10 mouse cellular contexts compared by ENCODE assay signal in the genomic region with DNA sequence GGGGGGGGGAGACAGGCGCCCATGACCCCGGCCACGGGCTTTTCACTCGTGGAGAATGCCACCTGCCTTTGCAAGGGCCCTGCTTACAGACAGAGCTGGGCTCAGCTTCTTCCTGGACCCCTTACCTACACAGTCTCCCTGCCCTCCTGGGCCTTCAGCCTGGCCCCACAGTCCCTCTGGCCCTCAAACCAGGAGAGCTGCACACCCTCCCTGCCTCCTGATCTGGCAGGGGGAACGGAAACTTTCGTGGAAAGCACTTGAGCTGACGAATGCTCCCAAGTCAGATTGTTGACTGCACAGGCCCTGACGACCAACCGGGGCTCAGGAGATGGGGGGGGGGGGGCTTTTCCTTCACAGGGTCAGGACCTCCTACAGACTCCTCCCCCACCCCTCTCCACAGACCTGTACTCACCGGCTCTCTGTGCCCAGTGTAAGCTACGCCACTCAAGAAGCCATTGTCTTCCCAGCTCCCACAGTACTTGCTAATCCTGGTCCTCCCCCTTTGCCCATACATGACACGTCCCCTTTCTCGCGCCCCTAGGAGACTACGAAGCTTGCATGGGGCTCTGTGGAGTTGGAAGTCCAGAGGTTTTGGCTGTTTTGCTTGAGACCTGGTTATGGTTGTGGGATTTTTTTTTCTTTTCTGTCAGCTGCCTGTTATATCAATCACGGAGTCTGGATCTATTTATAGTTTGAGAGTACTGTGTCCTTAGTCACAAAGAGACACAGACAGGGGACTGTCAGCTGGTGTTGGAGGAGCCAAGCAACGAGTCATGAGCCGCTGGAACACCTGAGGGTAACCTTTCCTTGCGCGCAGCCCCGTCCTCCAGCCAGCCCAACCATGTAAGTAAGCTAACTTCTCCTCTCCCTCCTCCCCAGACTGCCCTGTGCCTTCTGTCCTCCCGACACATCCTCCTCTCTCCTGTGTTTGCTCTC. TPM values are rescaled to one million over a fixed set of nuclear protein-coding genes. Genes with fewer than 3 reads are reported as not detected.
DNase-seq lines count a peak whose midpoint lies in the region; ATAC-seq lines count a peak whose summit lies in the region.
"Had no signal": no experiment of that assay in that cellular context is flagged by ENCODE, and none has a peak within 500 bp of the region (broad histone marks: within the 10 kb centered on the region; RNA-seq: fewer than 3 reads in every experiment).

A gene (plus strand): TSS at position 422 of the 936 bp plus-strand sequence.

- ATAC-seq in embryonic facial prominence, embryonic 14.5 days (ENCODE audit: low read depth): no peak

- no peaks in the 10 kb centered on the region for H3K36me3 ChIP-seq in embryonic facial prominence, embryonic 14.5 days (ENCODE audit: control insufficient read depth, insufficient read depth, low read length)

- H3K9ac ChIP-seq in embryonic facial prominence, embryonic 14.5 days (ENCODE audit: low read depth, low read length): no peak within 1 kb of the TSS

- DNase-seq in kidney, adult 11 months: peak; percentile 30
- DNase-seq in kidney, postnatal 10 days: no peak
- peak; percentile 19 for DNase-seq in embryonic facial prominence, embryonic 14.5 days (ENCODE audit: low spot score)
- peak; percentile 26 for DNase-seq in heart, postnatal 25 days (ENCODE audit: low spot score)
- peak; percentile 6 for DNase-seq in lung, postnatal 36 days
- DNase-seq in left cerebral cortex, adult 11 months (ENCODE audit: low spot score): no peak
- DNase-seq in embryo, embryonic 11 days: no peak
- DNase-seq in cerebellum, adult 8-10 months: no peak
- DNase-seq: B cell, adult 2 months had no signal

- H3K4me2 ChIP-seq in embryonic facial prominence, embryonic 14.5 days (ENCODE audit: low read depth, low read length): peak within 1 kb of the TSS; percentile 15; the same call in 1 of the 2 replicates

- intact Hi-C loops in heart, postnatal 25 days (cut with DNase I): no loop called here

- no peak within 1 kb of the TSS for H3K27ac ChIP-seq in embryonic facial prominence, embryonic 14.5 days (replicated peaks; ENCODE audit: low read depth, low read length)

- H3K4me1 ChIP-seq in embryonic facial prominence, embryonic 14.5 days (ENCODE audit: control insufficient read depth, insufficient read depth, low read length): peaks cover 23% of the 10 kb centered on the region

- H3K4me3 ChIP-seq in embryonic facial prominence, embryonic 14.5 days (ENCODE audit: low read depth, low read length): no peak within 1 kb of the TSS
- H3K4me3 ChIP-seq: erythroblast, embryonic 14.5 days had no signal

- peaks cover 6% of the 10 kb centered on the region; the same call in 1 of the 2 replicates for H3K27me3 ChIP-seq in embryonic facial prominence, embryonic 14.5 days (replicated peaks; ENCODE audit: control insufficient read depth, insufficient read depth, low read length)

- no peaks in the 10 kb centered on the region for H3K9me3 ChIP-seq in embryonic facial prominence, embryonic 14.5 days (ENCODE audit: control insufficient read depth, low read length)

- 28% methylated on average over 22 of the region's 22 CpGs for WGBS in embryonic facial prominence, embryonic 14.5 days

RNA-seq across cellular contexts. Expression of the gene that starts here (rescaled TPM):
- 0.41 and 0.67 TPM in 2 replicates for polyA plus RNA-seq in embryonic facial prominence, embryonic 14.5 days (2014; fragmentation: Nextera tagmentation; extraction: Ambion mirVana)
- 10 to 100 TPM; 18.6 to 21.4 TPM for total RNA-seq in heart, postnatal 25 days (2021)
- polyA plus RNA-seq: erythroblast, embryonic 14.5 days had no signal

Comparison
In these comparisons a context has a peak if more than half of its experiments do, and no peak if none do; other contexts are left out.
1. DNase-seq: peak in kidney, adult 11 months (single experiment), heart, postnatal 25 days (single experiment) and lung, postnatal 36 days (single experiment); none in kidney, postnatal 10 days (single experiment), left cerebral cortex, adult 11 months (single experiment), embryo, embryonic 11 days (single experiment) and cerebellum, adult 8-10 months (single experiment).
2. Peak in DNase-seq and H3K4me2 ChIP-seq in embryonic facial prominence, embryonic 14.5 days; RNA of the gene not detected or under 1 TPM.